Mouse (Mus musculus) liver, adult (tissue): ENCODE results near the gene Pkd1l2.

ENCODE experiments used
- GATA4 ChIP-seq: IDR thresholded peaks from 2 replicates; pipeline ENCODE4 v1.6.1; 2014; ENCODE audit warnings: mild to moderate bottlenecking, low read length; ENCODE audit not compliant: insufficient replicate concordance

The Pkd1l2 gene

DNA sequence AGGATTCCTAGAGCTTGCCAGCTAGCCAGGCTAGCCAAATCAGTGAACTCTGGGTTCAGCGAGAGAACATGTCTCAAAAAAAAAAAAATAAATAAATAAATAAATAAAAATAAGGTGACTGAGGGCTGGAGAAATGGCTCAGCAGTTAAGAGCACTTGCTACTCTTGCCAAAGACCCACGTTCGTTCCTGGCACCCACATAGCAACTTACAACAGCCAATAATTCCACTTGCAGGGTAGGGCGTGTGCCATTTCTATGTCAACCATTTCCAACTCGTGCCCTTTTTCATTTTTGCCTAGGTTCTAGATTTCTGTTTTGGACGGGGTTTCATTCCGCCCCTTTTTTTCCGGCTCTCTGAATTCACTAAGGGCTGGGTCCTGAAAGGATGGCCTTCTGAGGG lies 104.2 kb downstream of the Pkd1l2 start:
- no peak for TF ChIP-seq GATA4

DNA sequence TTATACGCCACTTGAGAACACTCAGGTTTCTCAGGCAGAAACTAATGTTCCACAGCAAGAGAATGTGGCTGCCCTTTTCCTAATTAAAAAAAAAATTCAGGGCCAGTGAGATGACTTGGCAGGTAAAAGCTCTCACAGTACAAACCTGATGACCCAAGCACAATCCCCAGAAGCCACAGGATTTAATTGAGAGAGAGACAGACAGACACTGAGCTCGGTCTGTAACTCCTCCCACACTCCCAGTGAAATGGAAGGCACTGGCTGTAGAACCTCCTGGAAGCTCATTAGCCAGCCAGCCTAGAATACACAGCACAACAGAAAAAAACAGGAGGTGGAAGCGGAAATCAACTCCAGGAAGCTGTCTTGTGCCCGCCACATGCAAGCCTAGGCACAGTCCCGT lies 106.6 kb downstream of the Pkd1l2 start:
- no peak for TF ChIP-seq GATA4

DNA sequence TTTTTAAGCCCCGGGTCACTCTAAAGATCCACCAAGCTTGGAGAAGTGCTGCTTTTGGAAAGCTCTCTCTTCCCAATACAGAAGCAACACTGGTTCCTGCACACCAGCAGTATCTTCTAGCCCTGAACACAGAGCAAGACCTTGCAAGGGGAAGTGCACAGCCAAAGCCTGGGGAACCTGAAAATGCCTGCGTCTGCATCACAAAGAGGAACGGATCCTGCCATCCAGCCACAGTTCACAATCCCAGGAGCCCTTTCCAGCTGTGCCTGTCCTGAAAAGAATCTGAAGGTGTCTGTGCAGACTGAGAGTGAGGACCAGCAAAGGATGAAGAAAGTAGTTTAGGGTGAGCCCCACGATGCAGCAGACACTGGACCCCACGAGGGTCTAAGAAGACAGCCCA lies 107.2 kb downstream of the Pkd1l2 start:
- TF ChIP-seq GATA4, result no peak

DNA sequence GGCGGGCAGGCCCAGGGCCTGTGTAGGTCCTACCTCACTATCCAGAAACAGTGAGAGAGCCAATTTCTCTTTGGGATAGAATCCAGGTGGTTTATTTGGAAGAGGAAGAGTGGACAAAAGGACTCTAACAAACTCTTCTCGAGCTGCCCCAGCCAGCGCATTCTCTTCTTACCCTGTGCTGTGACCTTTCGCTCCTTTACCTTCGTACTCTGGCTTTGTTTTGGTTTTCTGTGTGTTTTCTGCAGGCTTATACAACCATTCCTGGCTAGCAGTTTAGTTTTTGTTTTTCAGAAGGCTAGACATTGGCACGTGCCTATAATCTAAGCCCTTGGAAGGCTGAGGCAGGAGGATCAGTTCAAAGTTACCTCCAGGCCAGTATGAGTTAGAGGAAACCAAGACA lies 112.7 kb downstream of the Pkd1l2 start:
- no peak for TF ChIP-seq GATA4

DNA sequence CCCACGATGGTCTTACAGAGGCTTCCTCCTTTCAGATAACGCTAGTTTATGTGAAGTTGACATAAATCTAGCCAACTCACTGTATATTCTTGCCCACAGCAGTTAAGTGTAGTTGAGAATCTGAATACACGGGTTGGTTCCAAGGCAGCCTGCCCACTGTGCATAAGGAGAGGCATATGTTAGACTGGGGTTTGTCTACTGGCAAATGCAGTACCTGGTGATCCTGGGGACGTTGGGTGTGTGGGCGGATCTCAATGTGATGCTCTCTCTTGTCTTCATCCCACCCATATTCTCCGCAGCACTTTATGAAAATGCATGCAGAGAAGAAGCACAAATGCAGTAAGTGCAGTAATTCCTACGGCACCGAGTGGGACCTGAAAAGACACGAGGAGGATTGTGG lies 127.8 kb downstream of the Pkd1l2 start:
- no peak for TF ChIP-seq GATA4

DNA sequence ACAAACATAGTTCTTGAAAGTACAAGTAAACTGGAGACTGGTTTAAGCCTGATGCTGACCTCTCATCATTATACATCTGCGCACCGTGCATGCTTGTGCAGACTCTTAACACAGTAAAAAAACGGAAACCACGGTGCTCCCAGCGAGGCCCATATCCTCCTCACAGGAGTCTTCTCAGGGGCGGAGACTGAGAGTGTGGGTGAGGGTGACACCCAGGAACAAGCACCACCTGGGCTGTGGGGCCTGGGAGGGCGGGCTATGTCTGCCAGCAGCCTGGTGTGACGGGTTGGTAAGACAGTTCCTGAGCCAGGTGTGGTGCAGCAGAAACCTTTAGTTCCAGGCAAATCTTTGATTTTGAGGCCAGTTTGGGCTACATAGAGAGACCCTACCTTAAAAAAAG lies 129.8 kb downstream of the Pkd1l2 start:
- no peak for TF ChIP-seq GATA4

DNA sequence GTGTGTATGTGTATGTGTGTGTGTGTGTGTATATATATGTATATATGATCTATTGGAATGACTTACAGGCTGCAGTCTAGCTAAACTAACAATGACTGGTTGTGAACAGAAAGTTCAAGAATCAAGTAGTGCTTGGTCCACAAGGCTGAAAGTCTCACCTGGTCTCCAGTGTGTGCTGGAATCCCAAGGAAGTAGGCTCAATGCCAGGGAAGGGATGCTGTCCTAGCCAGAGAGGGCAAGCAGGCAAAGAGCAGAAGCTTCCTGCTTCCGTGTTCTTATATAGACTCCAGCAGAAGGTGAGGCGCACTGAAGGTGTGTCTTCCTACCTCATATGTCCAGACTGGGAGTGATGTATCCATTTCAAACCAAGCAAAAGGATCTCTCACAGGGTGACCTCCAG lies 130.5 kb downstream of the Pkd1l2 start:
- no peak for TF ChIP-seq GATA4

DNA sequence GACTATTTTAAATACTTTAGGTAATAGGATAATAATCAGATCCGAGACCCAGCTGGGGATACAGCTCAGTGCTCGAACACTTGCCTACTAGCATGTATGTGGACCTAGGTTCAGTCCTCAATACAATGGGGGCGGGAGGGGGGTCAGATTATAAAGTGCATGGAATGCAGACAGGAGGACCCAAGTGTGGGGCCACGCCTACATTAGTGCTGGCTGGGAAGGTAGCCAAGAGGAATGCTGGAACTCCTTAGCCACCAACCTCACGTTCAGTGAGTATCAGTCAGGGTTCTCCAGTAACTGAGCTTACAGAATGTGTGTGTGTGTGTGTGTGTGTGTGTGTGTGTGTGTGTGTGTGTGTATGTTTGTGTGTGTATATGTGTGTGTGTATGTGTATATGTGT lies 130.9 kb downstream of the Pkd1l2 start:
- no peak for TF ChIP-seq GATA4

DNA sequence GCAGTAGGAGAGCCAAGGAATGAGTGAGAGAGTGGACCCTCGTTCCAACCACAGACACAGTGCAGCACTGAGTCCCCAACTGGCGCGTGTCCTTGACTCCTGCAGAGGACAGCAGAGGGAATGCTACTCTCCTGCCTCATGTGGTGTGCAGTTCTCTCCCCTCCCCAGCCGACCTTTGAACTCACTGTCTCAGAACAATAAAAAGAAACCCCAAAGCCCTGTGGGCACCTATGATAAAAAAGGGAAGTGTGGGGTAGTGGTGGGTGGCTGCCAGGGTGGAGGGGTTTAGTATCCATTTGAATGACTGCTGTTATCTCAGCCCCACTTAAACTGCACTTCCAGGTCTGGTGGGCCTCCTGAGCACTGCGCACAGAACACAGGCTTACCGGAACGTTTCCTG lies 134.7 kb downstream of the Pkd1l2 start:
- TF ChIP-seq GATA4, result no peak

DNA sequence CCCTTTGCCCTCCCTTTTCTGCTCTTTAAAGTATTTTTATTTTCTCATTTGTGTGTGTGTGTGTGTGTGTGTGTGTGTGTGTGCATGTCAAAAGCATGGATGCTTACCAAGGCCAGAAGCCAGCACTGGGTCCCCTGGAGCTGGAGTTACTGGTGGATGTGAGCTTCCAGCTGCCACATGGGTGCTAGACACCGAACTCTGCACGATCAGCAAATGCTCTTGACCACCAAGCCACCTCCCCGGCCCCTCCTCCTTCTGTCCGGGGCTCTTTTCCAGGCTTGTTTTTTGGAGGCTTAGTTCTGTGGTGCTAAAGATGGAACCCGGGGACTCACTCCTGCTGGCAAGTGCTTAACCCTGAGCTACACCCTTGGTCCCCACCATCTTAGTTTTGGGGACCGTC lies 135.4 kb downstream of the Pkd1l2 start:
- TF ChIP-seq GATA4, result no peak

DNA sequence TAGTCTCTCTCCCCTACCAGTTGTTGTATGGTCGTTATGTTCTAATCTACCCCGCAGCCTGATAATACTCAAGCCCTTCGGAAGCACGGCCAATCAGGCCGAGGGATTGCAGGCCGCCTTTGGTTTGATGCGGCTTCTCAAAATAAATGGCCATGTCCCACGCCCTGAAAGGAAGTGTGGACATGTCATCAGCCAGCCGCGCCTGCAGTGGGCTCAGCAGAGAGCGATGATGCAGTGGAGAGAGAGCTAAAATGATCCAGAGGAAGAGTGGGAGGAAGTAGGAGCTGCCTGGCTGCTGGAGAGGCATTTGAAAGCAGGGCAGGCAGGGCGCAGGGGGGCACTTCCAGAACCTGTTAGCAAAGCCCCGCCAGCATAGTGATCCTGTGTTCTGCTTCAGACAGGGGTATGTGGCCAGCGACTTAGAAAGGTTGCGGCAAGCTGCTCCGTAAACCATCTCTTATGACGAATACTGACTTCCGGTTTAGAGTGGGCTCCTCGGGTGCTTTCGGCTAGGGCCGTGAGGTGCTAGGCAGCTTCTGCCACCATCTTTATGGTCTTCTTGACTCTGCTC lies 135.9 kb downstream of the Pkd1l2 start:
- TF ChIP-seq GATA4, result no peak
